Mouse (Mus musculus): Measurements from ENCODE around the gene Mipep.

Gene Mipep

DNA sequence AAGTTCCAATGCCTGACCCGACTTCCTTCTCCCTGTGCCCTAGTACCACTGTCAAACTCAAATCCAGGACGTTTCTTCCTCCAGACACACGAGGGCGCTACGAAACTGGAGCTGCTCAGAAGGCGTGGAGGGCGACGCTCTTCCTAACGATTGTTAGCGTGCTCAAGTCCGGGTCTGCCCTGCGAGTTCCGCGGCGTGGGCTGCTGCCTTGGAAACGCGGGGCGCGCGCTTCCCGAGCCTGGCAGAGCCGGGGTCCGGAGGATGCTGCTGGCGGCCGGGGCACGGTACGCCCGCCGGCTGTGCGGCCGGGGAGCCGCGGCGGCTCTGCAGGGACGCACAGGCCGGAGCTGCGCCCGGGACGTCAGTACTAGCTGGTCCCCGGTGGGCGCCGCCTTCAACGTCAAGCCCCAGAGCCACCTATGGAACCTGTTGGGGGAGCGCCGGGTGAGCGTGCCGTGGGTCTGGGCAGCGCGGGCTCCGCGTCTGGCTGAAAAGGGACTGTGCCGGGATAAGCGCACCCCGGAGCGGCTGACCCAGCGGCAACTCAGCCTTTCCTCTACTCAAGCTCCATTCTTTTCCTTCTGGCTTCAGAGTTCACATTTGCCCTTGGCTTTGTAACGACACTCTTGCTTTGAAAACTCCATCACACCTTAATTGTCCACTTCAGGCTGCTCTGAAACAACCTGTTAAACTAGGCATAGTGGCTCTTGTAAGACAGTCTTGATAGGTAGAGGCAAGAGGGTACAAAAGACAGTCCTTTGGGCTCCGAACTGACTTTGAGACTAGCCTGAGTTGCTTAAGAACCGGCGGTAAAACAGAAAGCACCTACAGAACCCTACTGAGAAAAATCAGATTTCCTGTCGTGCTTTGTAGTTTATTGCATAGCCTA is at the start of gene Mipep:
Gene Mipep (plus strand): TSS at position 147 of the 889 bp plus-strand sequence.
- peak; percentile 71 for DNase-seq (ENCODE audit: low read depth, low spot score)

DNA sequence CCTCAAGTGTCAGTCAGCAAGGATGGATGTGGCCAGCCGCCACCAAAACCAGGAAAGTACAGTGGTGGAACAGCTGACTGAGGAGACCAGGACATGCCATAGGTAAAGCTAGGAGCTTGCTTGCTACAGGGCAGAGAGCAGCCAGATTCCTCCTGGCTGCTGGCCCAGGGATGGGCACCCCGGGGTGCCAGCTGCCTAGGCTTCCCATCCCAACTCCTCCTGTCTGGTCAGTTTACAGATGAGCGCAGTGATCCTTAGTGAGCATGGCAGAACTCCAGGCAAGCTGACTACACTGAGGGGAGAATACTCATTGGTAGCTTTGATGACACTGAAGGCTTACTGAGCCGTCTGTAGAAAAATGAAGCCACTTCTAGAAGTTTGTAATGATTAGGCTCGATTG is 49.2 kb upstream of the Mipep start:
- DNase-seq (ENCODE audit: low read depth, low spot score) = no peak

DNA sequence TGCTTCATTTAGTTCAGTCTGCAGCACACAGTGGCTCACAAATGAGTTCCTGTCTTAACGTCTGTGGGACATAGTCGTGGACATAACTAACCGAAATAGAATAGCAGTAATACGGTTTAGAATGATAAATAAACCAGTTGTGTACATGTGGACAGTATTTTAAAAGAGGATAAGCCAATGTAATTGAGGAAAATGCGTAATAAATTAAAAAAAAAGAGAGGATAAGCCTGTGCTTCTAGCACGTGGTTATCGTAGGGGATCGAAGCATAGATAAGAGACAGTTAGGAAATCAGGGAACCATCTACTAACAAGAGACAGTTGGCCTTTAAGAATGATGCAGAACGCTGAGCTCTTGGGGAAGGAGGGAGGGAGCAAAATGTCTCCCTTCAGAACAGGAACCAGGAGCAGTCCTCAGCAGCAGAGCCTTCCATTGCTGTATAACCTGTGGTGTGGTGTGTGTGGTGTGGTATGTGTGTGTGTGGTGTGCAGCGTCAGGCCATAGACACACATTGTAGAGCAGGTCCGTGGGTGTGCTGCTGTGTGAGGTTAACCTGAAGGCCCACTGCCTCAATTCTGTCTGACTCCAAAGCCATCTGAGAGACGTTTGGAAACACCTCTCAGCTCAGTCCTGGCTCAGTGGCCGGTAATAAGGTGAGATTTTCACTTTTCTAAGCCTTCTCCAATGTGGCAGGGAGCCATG is 48.4 kb upstream of the Mipep start:
- no peak for DNase-seq (ENCODE audit: low read depth, low spot score)

DNA sequence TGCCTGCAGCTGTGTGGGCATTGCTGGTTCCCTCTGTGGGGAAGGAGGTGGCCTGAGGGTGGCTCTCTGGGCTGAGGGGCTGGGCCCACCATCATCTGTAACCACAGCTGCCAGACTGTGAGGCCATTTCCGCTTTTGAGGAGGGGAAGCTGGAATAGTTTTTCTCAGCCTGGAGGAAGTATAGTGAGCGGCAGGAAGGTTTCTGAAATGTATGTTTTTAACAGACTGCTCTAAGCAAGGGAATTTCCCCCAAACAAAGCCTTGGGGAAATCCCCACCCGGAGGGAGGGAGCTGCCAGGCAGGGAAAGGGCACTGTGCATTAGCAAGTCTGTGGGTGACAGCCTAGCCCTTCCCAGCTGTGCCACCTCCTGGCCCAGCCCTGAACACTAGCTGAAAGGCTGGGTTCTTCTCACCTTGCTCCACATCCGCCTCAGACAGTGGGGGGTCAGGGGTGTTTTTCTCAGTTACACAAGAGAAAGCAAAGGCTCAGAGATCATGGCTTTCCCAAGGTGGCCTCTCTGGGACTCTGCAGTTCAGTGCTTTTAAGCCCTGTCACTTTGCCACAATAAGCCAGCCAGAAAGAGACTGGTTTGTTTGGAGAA is 47.7 kb upstream of the Mipep start:
- no peak for DNase-seq (ENCODE audit: low read depth, low spot score)

DNA sequence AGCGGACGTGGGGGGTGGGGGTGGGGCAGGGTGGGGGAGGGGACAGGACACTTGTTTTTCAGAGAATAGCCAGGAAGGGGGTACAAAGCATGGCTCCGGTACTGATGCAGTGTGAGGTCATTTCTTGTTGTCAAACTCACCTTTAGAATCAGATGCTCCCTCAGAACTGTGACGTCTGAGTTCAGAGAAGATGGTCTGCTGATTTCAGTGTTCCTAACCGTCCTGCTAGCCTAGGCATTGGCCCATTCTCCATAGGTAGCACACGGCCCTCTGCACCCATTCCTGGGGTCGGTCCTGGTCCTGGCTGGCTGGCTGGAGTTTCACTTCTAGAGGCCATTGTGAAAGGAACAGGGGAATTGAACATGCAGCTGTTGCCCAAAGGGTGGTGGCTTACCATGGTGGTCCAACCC is 47.2 kb upstream of the Mipep start:
- DNase-seq (ENCODE audit: low read depth, low spot score) = no peak

DNA sequence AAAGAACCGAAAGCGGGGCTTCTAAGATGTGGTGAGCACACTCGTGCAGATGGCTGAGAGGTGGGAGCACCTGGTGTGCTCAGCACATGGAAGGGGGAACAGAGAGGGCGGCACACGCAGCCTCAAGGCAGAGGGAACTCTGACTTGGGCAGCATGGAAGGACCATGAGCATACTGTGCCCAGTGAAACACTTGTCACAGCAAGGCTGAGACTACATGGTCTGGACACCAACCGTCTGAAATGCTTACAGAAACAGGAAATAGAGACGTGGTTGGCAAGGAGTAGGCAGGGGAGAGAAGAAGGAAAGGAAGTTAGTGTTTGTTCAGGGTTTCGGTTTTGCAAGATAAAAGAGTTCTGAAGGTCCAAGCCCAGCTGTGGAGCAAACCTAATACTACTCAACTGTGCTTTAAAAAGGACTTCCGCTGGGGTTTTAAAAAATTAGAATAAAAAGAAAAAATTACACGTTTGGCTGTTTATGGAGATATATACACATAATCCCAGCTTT is 45.9 kb upstream of the Mipep start:
- DNase-seq (ENCODE audit: low read depth, low spot score) = no peak

DNA sequence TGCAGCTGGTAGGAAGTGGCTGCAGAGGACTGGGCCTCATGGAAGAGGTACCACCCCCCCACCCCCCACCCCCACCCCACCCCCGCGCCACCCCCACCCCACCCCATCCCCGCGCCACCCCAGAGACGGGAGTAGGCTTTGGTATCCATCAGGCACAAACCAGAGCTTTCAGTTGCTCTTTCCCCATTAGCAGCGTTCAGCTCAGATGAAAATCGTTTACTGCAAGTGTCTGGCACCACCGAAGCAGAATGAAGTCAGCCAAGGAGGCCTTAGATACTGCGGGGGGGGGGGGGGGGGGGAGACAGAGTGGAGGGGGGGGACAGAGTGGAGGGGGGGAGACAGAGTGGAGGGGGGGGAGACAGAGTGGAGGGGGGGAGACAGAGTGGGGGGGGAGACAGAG is 45.2 kb upstream of the Mipep start:
- no peak for DNase-seq (ENCODE audit: low read depth, low spot score)

DNA sequence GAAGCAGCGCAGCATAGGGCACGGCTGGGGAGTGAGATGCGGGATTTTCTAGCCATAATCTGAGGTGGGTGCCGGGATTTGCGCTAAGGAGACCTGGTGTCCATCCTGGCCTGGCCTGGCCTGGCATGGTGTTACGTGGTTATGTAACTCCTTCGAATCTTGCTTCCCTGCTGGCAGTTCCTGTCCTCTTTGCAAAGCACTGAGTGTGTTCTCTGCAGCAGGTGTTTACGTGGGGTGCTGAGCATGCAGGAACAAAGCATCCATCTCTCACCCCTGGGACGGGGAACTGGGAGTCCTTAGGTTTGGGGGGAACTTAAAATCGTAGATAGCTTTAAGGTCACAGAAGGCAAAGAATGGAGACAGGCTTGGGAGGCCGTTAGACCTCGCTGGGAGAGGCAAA is 44.8 kb upstream of the Mipep start:
- no peak for DNase-seq (ENCODE audit: low read depth, low spot score)

DNA sequence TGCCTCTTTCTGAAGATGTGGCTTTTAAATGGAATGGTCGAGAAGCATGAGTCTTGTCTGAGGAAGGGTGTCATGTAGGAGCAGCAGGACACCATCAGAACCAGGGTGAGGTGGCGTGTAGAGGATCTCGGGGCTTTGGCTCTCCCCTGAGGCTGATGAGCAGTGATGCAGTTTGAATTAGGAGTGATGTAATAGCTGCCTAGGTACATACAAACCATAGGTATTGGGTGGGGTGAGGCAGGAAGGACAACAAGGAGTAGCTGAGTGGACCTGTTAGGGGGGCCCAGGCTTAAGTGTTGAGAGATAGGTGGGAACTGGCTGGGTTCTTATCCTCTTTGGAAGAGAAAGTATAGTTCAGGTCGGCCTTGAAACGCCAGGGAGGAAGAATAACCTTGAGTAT is 43.9 kb upstream of the Mipep start:
- DNase-seq (ENCODE audit: low read depth, low spot score) = no peak

DNA sequence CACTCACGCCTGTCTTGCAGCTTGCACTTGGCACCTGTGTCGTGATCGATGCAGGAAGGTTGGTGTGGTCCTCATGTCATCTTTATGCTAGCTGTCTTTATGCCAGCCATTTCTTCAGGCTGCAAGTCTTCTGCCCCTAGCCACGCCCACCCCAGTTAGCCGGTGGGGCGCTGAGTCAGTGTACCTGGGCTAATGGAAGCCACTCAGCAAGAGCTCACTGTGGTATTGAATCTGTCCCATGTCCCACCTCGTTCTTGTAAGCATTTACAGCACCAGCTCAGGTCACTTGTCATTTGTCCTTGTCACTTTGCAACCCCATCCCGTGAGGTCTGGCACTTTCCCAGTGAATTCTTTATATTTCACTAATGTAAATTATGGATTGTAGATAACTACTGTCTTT is 43.3 kb upstream of the Mipep start:
- no peak for DNase-seq (ENCODE audit: low read depth, low spot score)

DNA sequence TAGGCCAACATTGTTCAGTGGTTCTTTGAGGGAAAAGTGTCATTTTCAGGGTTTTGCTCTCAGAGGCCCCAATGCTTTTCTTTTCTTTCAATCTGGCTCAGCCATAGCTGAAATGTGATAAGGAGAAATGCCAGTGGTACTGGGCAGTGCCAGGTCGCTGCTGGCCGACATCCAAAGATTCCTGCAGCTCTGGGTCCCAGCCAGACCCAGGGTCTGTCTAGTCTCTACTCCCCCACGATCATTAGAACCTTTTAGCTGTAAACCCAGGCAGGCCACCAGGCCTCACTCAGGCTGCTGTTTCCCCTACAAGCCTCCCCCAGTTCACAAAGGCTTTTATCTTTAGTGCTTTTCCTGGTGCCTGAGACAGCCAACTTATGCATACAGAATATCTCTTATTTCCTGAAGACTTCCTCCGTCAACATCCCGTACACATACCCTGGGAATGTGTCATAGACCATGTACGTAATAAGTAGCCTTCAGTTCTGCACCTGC is 42.8 kb upstream of the Mipep start:
- no peak for DNase-seq (ENCODE audit: low read depth, low spot score)

DNA sequence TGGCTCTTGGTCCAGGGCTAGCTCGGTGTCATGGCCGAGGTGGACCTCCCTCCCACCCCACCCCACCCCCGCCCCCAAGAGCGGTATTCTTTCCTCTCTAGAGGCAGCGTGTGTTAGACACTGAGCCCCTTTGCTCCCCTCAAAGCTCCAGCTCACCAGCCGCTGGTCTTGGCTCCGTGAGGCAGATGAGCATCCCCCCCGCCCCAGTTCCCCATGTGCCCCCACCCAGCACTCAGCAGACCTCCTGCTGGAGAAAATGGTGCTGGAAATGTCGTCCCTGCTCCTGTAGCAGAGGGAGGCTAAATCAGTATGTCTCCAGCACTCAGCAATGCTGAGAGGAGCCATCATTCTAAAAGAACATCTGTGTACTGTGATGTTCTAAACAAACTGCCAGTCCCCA is 40.7 kb upstream of the Mipep start:
- DNase-seq (ENCODE audit: low read depth, low spot score) = no peak

DNA sequence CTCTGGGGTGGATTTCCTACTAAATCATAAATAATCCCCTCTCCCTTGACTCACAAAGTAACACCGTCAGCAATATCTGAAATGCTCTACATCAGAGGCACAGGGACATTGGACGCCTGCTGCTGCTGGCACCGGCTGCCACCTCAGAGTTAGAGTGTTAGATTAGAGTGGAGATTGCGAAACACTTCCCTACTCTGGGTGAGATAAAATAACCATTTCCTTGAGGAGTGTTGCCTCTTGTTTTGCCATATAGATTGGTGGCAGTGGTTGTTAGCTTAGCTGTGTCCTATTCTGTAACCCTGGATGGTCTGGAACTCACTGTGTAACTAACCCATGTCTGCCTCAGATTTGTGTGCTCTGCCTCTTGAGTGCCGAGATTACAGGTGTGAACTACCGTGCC is 39.2 kb upstream of the Mipep start:
- DNase-seq (ENCODE audit: low read depth, low spot score) = no peak

DNA sequence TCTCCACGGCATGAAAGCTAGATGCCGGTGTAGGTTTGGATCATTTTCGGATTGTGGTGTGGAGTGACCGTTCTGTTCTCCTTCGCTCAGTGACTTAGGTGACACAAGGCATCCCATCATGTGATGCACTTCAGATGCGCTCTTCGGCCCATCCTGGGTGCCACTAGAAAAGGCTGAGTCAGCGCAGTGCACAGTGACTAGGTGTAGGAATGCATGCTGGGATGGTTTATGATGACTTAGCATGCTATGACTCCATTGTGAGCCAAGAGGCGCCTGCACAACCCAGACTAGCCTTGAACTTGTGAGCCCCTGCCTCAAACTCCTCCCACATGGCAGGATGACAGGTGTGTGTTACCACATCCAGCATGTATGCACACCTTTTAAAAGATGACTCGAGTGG is 38.2 kb upstream of the Mipep start:
- no peak for DNase-seq (ENCODE audit: low read depth, low spot score)

DNA sequence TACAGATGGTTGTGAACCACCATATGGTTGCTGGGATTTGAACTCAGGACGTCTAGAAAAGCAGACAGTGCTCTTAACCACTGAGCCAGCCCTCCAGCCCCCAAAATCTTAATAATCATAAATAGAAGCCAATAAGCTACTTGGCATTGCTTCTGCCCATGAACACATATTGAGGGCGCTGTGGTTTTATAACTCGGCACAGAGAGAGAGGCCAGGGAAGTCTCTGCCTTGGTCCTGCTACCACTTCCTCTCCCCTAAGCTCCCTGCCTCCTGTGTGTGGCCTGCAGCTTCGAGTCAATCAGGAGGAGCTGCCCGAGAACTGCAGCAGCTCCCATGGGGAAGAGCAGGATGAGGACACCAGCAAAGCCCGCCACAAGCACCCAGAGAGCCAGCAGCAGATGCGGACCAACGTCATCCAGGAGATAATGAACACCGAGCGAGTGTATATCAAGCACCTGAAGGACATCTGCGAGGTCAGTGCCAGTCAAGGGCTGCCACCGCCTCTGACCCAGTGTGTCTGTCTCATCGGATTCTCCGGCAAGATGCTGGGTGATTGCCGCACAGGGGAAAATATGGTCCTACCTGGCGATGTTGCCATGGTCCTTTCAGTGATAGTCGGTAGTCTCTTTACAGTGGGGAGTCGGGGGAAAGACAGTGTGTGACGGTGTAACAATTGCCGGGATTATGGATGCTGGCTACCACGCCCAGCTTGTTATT is 37.1 kb upstream of the Mipep start:
- no peak for DNase-seq (ENCODE audit: low read depth, low spot score)

DNA sequence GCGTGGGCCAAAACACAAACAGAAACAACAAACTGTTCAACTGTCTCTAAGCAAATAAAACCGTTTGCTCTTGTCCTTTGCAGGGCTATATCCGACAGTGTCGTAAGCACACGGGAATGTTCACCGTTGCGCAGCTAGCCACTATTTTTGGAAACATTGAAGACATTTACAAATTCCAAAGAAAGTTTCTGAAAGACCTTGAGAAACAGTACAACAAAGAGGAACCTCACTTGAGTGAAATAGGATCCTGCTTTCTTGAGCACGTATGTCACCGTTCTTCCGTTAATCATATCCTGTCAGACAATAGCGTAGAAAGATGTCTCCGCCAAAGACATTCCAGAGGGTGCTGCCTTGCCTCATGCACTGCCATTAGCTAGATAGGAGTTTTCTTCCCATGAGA is 34.5 kb upstream of the Mipep start:
- no peak for DNase-seq (ENCODE audit: low read depth, low spot score)

DNA sequence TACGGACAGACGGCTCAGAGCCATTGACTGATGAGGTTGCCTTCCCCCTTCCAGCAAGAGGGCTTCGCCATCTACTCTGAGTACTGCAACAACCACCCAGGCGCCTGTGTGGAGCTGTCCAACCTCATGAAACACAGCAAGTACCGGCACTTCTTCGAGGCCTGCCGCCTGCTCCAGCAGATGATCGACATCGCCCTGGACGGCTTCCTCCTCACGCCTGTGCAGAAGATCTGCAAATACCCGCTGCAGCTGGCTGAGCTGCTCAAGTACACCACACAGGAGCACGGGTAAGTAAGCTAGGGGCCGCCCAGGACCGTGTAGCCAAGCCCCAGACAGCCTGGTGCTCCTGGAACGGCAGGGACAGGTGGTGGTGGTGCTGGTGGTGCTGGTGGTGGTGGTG is 32.8 kb upstream of the Mipep start:
- DNase-seq (ENCODE audit: low read depth, low spot score) = no peak

DNA sequence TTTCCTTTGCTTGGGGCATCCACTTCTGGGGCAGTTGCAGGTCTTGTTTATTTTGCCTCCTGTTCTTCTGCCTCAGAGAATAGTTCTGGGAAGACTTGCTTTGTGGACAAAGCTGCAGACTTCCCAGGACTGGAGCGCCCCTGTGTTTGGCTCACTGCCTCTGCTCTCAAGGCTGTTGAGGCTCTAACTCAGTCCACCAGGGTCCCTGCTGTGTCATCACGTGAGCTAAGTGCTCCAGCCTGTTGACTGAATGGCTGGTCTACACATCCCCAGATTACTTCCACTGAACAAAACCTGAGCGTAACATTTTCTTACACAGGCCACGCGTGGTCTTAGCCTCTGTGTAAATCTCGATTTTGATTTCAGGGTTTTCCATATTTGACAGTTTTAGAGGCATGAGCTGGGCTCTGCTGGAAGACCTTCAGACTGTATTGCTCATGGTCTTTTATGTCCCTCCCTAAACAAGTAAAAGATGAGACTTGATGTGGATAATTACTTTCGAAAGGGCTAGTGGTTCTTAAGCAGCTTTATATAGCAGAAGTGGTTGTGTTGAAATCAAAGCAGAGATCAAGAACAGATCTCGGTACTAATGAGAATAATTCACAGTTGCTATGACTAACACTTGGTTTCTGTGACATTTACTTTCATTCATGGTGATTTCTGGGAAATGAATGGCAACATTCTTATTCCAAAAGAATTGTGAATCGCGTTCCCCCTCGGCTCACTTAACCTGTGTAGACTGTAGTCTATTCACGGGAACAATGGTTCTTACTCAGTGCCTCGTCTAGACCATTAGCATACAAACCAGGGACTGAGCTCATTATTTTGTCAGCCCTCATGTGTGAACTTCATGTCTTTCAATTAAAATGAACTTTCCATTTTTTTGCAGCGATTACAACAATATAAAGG is 31.2 kb upstream of the Mipep start:
- no peak for DNase-seq (ENCODE audit: low read depth, low spot score)

DNA sequence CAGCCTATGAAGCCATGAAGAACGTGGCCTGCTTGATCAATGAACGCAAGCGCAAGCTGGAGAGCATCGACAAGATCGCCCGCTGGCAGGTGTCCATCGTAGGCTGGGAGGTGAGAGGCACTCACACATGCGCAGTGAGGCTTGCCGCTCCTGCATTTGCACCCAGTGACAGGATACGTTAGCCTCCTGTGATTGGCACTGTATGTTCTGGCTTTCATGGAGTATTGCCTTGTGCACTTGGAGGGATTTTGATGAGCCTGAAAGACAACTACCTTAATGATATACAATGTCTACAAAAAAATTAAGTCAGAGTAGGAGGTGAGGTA is 30.6 kb upstream of the Mipep start:
- no peak for DNase-seq (ENCODE audit: low read depth, low spot score)

DNA sequence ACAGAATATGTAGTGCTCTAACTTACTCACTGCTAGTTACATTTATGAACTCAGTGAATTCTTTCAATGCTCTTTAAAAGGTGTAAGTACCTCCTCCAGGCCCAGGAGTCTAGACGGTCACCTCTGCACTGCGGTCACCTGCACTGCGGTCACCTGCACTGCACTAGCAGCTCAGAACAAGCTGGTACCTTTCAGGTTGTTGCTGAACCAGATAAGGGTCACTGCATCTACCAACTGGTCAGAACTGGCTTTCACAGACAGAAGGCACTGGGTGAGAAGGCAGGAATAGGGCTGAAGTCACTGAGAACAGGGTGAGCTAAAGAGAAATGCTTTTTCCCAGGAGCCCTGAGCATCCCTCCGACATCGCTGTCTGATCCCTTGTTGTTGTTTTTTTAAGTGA is 29.7 kb upstream of the Mipep start:
- DNase-seq (ENCODE audit: low read depth, low spot score) = no peak

DNA sequence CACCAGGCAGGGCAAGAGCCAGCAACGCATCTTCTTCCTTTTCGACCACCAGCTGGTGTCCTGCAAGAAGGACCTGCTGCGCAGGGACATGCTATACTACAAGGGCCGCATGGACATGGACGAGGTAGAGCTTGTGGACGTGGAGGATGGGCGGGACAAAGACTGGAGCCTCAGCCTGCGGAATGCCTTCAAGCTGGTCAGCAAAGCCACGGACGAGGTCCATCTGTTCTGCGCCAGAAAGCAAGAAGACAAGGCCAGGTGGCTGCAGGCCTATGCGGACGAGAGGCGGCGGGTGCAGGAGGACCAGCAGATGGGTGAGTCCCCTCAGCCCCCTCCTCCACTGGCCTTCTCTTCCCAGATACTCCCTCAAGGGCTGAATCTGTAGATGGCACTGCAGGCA is 28.1 kb upstream of the Mipep start:
- no peak for DNase-seq (ENCODE audit: low read depth, low spot score)

Data from c-Kit-negative CD71-positive TER-119-positive erythroid progenitor cells, embryonic 14.5 days (primary cell).